Comparison of ENCODE assay signal across 7 mouse cellular contexts in genomic region chr4:150086841-150087160, GRCm38 (mm10). TPM values are rescaled to one million over a fixed set of nuclear protein-coding genes. Genes with fewer than 3 reads are reported as not detected.
DNase-seq lines count a peak whose midpoint lies in the region; ATAC-seq and TF ChIP-seq lines count a peak whose summit lies in the region.

No protein-coding gene starts in this region.

- no peak for DNase-seq in lung, postnatal 0 days (ENCODE audit: low spot score)
- DNase-seq in lung, postnatal 14 days: no peak
- no peak for DNase-seq in retina, embryonic 14.5 days (ENCODE audit: low spot score)

- H3K27ac ChIP-seq in lung, postnatal 0 days (ENCODE audit: low read length): peak overlapping the region; percentile 93
- H3K27ac ChIP-seq in forebrain, embryonic 12.5 days: no peak overlapping the region
- H3K27ac ChIP-seq in limb, embryonic 13.5 days: peak overlapping the region; percentile 70; the same call in 1 of the 2 replicates
- H3K27ac ChIP-seq in stomach, embryonic 14.5 days (ENCODE audit: low read length): no peak overlapping the region

- no peaks in the 10 kb centered on the region for H3K9me3 ChIP-seq in lung, postnatal 0 days (ENCODE audit: low read length)
- H3K9me3 ChIP-seq in forebrain, embryonic 12.5 days: no peaks in the 10 kb centered on the region
- H3K9me3 ChIP-seq in limb, embryonic 13.5 days: no peaks in the 10 kb centered on the region
- no peaks in the 10 kb centered on the region for H3K9me3 ChIP-seq in stomach, embryonic 14.5 days (ENCODE audit: control insufficient read depth, low read depth, low read length)

- no peaks in the 10 kb centered on the region for H3K27me3 ChIP-seq in lung, postnatal 0 days (replicated peaks; ENCODE audit: insufficient read depth, low read length)
- peaks cover 48% of the 10 kb centered on the region for H3K27me3 ChIP-seq in forebrain, embryonic 12.5 days
- H3K27me3 ChIP-seq in limb, embryonic 13.5 days: peaks cover 26% of the 10 kb centered on the region
- no peaks in the 10 kb centered on the region for H3K27me3 ChIP-seq in stomach, embryonic 14.5 days (ENCODE audit: control insufficient read depth, insufficient read depth, low read length)

- WGBS in lung, postnatal 0 days: 3% methylated on average over 7 of the region's 7 CpGs
- 2% methylated on average over 7 of the region's 7 CpGs for WGBS in forebrain, embryonic 12.5 days
- under 1% methylated on average over 7 of the region's 7 CpGs for WGBS in limb, embryonic 13.5 days
- WGBS in stomach, embryonic 14.5 days: 5% methylated on average over 7 of the region's 7 CpGs

- H3K9ac ChIP-seq in lung, postnatal 0 days (replicated peaks; ENCODE audit: low read depth): no peak overlapping the region
- H3K9ac ChIP-seq in forebrain, embryonic 12.5 days: 0 out of 2 replicates have a peak overlapping the region, but pooled peaks have one; percentile 27
- H3K9ac ChIP-seq in limb, embryonic 13.5 days: no peak overlapping the region
- H3K9ac ChIP-seq in stomach, embryonic 14.5 days (replicated peaks; ENCODE audit: low read depth, low read length): no peak overlapping the region

- 0 out of 2 replicates have a peak overlapping the region, but pooled peaks have one; percentile 60 for H3K4me3 ChIP-seq in lung, postnatal 0 days (ENCODE audit: low read depth, low read length)
- H3K4me3 ChIP-seq in forebrain, embryonic 12.5 days (replicated peaks): peak overlapping the region; percentile 56
- peak overlapping the region; percentile 54 for H3K4me3 ChIP-seq in limb, embryonic 13.5 days
- peak overlapping the region; percentile 59 for H3K4me3 ChIP-seq in stomach, embryonic 14.5 days (ENCODE audit: low read depth, low read length)

- TF ChIP-seq EP300 in lung, postnatal 0 days (IDR thresholded peaks at IDR 0.05): peak; percentile 96

- peaks cover 14% of the 10 kb centered on the region for H3K4me1 ChIP-seq in lung, postnatal 0 days (ENCODE audit: insufficient read depth, low read depth, low read length)
- H3K4me1 ChIP-seq in forebrain, embryonic 12.5 days: peaks cover 11% of the 10 kb centered on the region; the same call in 1 of the 2 replicates
- peaks cover 17% of the 10 kb centered on the region for H3K4me1 ChIP-seq in limb, embryonic 13.5 days
- peaks cover 4% of the 10 kb centered on the region; the same call in 1 of the 2 replicates for H3K4me1 ChIP-seq in stomach, embryonic 14.5 days (ENCODE audit: control insufficient read depth, insufficient read depth, low read length)

- no peak for TF ChIP-seq CTCF in lung, postnatal 0 days (IDR thresholded peaks at IDR 0.05)

- no peak for ATAC-seq in lung, postnatal 0 days
- ATAC-seq in forebrain, embryonic 12.5 days (ENCODE audit: low FRiP score): no peak
- ATAC-seq in limb, embryonic 13.5 days (ENCODE audit: low FRiP score, low read depth): no peak
- ATAC-seq in stomach, embryonic 14.5 days (ENCODE audit: insufficient number of reproducible peaks, insufficient read depth, low FRiP score, low read depth): no peak
- no peak for ATAC-seq in monocyte, adult 5-6 weeks (replicated peaks; ENCODE audit: insufficient number of reproducible peaks, low FRiP score, low TSS enrichment, poor library complexity, severe bottlenecking)

- H3K4me2 ChIP-seq in lung, postnatal 0 days (replicated peaks; ENCODE audit: low read depth, low read length): peak overlapping the region; percentile 94
- peak overlapping the region; percentile 98 for H3K4me2 ChIP-seq in forebrain, embryonic 12.5 days
- H3K4me2 ChIP-seq in limb, embryonic 13.5 days (replicated peaks): peak overlapping the region; percentile 90
- peak overlapping the region; percentile 99 for H3K4me2 ChIP-seq in stomach, embryonic 14.5 days (replicated peaks; ENCODE audit: low read depth, low read length)

- no peaks in the 10 kb centered on the region for H3K36me3 ChIP-seq in lung, postnatal 0 days (ENCODE audit: insufficient read depth, low read length)
- no peaks in the 10 kb centered on the region for H3K36me3 ChIP-seq in forebrain, embryonic 12.5 days (replicated peaks)
- H3K36me3 ChIP-seq in limb, embryonic 13.5 days: no peaks in the 10 kb centered on the region
- H3K36me3 ChIP-seq in stomach, embryonic 14.5 days (ENCODE audit: control insufficient read depth, insufficient read depth, low read length): no peaks in the 10 kb centered on the region

RNA-seq across cellular contexts. Expression of gene Gpr157, which starts 0.4 kb away (rescaled TPM):
- polyA plus RNA-seq in lung, postnatal 0 days (2015; fragmentation: Nextera tagmentation; extraction: Ambion mirVana): 1.6 TPM in 2 replicates
- 0.32 and 0.54 TPM in 2 replicates for polyA plus RNA-seq in forebrain, embryonic 12.5 days (2016; fragmentation: Nextera tagmentation; extraction: Ambion mirVana)
- 1.2 TPM in 2 replicates for polyA plus RNA-seq in limb, embryonic 13.5 days (2015; fragmentation: Nextera tagmentation; extraction: Ambion mirVana)
- polyA plus RNA-seq in stomach, embryonic 14.5 days (2014; fragmentation: Nextera tagmentation; extraction: Ambion mirVana): 0.39 and 0.86 TPM in 2 replicates
- total RNA-seq in monocyte, adult 5-6 weeks (2017): 0.19 to 0.39 TPM (median 0.32 TPM) in 3 replicates

RNA-seq across cellular contexts. Expression of gene Slc2a5, which starts 32.3 kb away (rescaled TPM):
- 0.23 and 0.60 TPM in 2 replicates for polyA plus RNA-seq in lung, postnatal 0 days (2015; fragmentation: Nextera tagmentation; extraction: Ambion mirVana)
- polyA plus RNA-seq in forebrain, embryonic 12.5 days (2016; fragmentation: Nextera tagmentation; extraction: Ambion mirVana): 1.1 and 1.3 TPM in 2 replicates
- 2.2 TPM in 2 replicates for polyA plus RNA-seq in limb, embryonic 13.5 days (2015; fragmentation: Nextera tagmentation; extraction: Ambion mirVana)
- polyA plus RNA-seq in stomach, embryonic 14.5 days (2014; fragmentation: Nextera tagmentation; extraction: Ambion mirVana): 1.1 TPM in 2 replicates
- 0.10 TPM in 1 of 3 replicates, not detected in the others for total RNA-seq in monocyte, adult 5-6 weeks (2017)

Comparison
In these comparisons a context has a peak if more than half of its experiments do, and no peak if none do; other contexts are left out.
1. H3K27ac ChIP-seq: peak in lung, postnatal 0 days (single experiment) and limb, embryonic 13.5 days (single experiment); none in forebrain, embryonic 12.5 days (single experiment) and stomach, embryonic 14.5 days (single experiment).
2. Peak in every context shown above with its lines, with median percentiles within 50 percentile points of each other: H3K4me2 ChIP-seq and H3K4me3 ChIP-seq.